Mouse (Mus musculus) limb, embryonic 14.5 days (tissue): ENCODE data around the gene Dab1. TPM values are rescaled to one million over a fixed set of nuclear protein-coding genes. Genes with fewer than 3 reads are reported as not detected.

Experiments used
- ATAC-seq: fragments of 200-750 bp; cut with Nextera tagmentation; 2 replicates; pipeline ENCODE4 v1.8.0; 2017; ENCODE audit warnings: low read depth, moderate number of reproducible peaks, moderate TSS enrichment; ENCODE audit not compliant: low FRiP score
- DNase-seq: peaks from one replicate; pipeline ENCODE4 v3.0.0-alpha.2; 2015; ENCODE audit warnings: low spot score
- H3K27ac ChIP-seq: fragments of 300-500 bp; sonication (generic); replicated peaks from 2 replicates; pipeline ENCODE4 v1.5.1; 2014; ENCODE audit warnings: low read depth, mild to moderate bottlenecking, low read length, moderate library complexity, mixed read lengths
- H3K27me3 ChIP-seq: fragments of 300-500 bp; sonication (generic); 2 replicates; pipeline ENCODE4 v1.6.1; 2014; ENCODE audit warnings: low read length, mixed read lengths; ENCODE audit not compliant: control insufficient read depth, insufficient read depth
- H3K36me3 ChIP-seq: fragments of 300-500 bp; sonication (generic); 2 replicates; pipeline ENCODE4 v1.6.1; 2014; ENCODE audit warnings: mild to moderate bottlenecking, low read length, moderate library complexity, mixed read lengths; ENCODE audit not compliant: control insufficient read depth, insufficient read depth
- H3K4me1 ChIP-seq: fragments of 300-500 bp; sonication (generic); 2 replicates; pipeline ENCODE4 v1.6.1; 2014; ENCODE audit warnings: antibody characterized with exemption, low read length, mixed read lengths; ENCODE audit not compliant: control insufficient read depth, insufficient read depth
- H3K4me2 ChIP-seq: fragments of 300-500 bp; sonication (generic); replicated peaks from 2 replicates; pipeline ENCODE4 v1.6.1; 2014; ENCODE audit warnings: low read depth, mild to moderate bottlenecking, low read length, moderate library complexity; ENCODE audit not compliant: severe bottlenecking
- H3K4me3 ChIP-seq: fragments of 300-500 bp; sonication (generic); replicated peaks from 2 replicates; pipeline ENCODE4 v1.5.1; 2014; ENCODE audit warnings: low read length
- H3K9ac ChIP-seq: fragments of 300-500 bp; sonication (generic); 2 replicates; pipeline ENCODE4 v1.6.1; 2014; ENCODE audit warnings: mild to moderate bottlenecking, low read depth, low read length, moderate library complexity; ENCODE audit not compliant: severe bottlenecking
- H3K9me3 ChIP-seq: fragments of 300-500 bp; sonication (generic); 2 replicates; pipeline ENCODE4 v1.6.1; 2016; ENCODE audit warnings: low read length; ENCODE audit not compliant: control insufficient read depth
- POLR2A ChIP-seq: fragments of 200-500 bp; IDR thresholded peaks from 2 replicates; pipeline ENCODE4 v1.8.0; 2012; ENCODE audit warnings: inconsistent platforms, mild to moderate bottlenecking, moderate library complexity, borderline replicate concordance; ENCODE audit not compliant: insufficient read depth, insufficient read length; ENCODE audit errors: extremely low read depth
- WGBS: fragments of 180-500 bp; shearing (Covaris S2); extraction: QIAGEN DNeasy Blood & Tissue Kit; methylation state at CpG from one replicate; pipeline ENCODE4 v1.1.7; 2014; 5-methylcytosine and 5-hydroxymethylcytosine counted together
- polyA plus RNA-seq, 2 experiments: library from polyadenylated mRNA; depleted of rRNA in 1 of 2; stranded (reverse) in 1 of 2; unstranded in 1 of 2; fragments of >200 nt; fragmentation: Nextera tagmentation in 1 of 2; extraction: Ambion mirVana in 1 of 2; gene quantifications; 2 replicates each; pipeline versions ENCODE4 v1.2.1 to v1.2.3; 2012 to 2014

Gene Dab1
- polyA plus RNA-seq, 2 experiments: 5.5 to 12.1 TPM

GRCm38 (mm10) chr4:104420983-104421680 is 802.0 kb downstream of the Dab1 start:
- Histone ChIP-seq H3K4me2 (no peak overlapping the region), H3K9me3 (no peaks in the 10 kb centered on the region), H3K27ac (no peak overlapping the region), H3K9ac (no peak overlapping the region), H3K36me3 (no peaks in the 10 kb centered on the region), H3K4me3 (no peak overlapping the region), H3K4me1 (no peaks in the 10 kb centered on the region), H3K27me3 (no peaks in the 10 kb centered on the region)
- DNase-seq (no peak), ATAC-seq (no peak)
- TF ChIP-seq POLR2A: no peak
- 90% methylated on average over 12 of the region's 12 CpGs for WGBS

GRCm38 (mm10) chr4:104429127-104429526 is 810.0 kb downstream of the Dab1 start:
- H3K36me3 ChIP-seq: no peaks in the 10 kb centered on the region
- no peaks in the 10 kb centered on the region for H3K27me3 ChIP-seq
- no peaks in the 10 kb centered on the region for H3K4me1 ChIP-seq
- H3K9me3 ChIP-seq: no peaks in the 10 kb centered on the region
- DNase-seq: no peak
- H3K4me3 ChIP-seq: no peak overlapping the region
- H3K4me2 ChIP-seq: no peak overlapping the region
- no peak for ATAC-seq
- no peak for TF ChIP-seq POLR2A
- H3K9ac ChIP-seq: no peak overlapping the region
- no peak overlapping the region for H3K27ac ChIP-seq
- 91% methylated on average over 7 of the region's 7 CpGs for WGBS

DNA sequence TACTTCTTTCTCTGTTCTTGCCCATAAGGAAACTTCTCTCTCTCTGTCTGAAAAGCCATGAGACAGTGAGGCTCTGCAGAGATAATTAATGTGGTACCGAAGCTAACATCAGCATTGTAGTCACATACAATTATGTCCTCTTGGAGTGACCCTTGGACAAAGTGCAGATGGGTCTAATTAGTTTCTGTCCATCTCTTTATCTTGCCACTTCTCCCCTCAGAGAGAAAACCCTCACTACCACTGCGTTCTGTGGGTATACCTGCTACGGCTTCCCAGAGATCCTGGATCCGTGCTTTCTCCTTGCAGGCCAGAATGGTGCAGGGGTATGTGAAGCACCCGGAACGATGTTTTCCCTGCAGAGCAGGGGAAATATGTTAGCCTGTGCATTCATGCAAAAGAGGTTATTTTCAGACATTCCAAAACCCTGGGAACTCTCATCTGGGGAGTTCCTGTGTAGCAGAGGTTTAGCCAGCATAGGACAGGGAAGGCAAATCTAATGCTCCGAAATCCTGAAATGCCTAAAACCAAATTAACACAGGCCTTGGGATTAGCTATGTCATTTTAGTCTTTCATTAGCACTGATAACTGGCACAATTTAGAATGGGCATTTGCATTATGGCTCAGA is 812.2 kb downstream of the Dab1 start:
- Histone ChIP-seq H3K9me3 (no peaks in the 10 kb centered on the region), H3K27ac (no peak overlapping the region), H3K4me1 (no peaks in the 10 kb centered on the region), H3K4me2 (no peak overlapping the region), H3K4me3 (no peak overlapping the region), H3K36me3 (no peaks in the 10 kb centered on the region), H3K9ac (no peak overlapping the region), H3K27me3 (no peaks in the 10 kb centered on the region)
- TF ChIP-seq POLR2A: no peak
- ATAC-seq: no peak
- no peak for DNase-seq
- WGBS: 80% methylated on average over 7 of the region's 7 CpGs

- H3K36me3 ChIP-seq: no peaks in the 10 kb centered on the region
- H3K27ac ChIP-seq: no peak overlapping the region
- ATAC-seq: no peak
- no peak for DNase-seq
- 90% methylated on average over 11 of the region's 11 CpGs for WGBS
- no peak overlapping the region for H3K4me2 ChIP-seq
- H3K9me3 ChIP-seq: no peaks in the 10 kb centered on the region
- no peak overlapping the region for H3K4me3 ChIP-seq
- no peak overlapping the region for H3K9ac ChIP-seq
- no peaks in the 10 kb centered on the region for H3K4me1 ChIP-seq
- H3K27me3 ChIP-seq: no peaks in the 10 kb centered on the region
- no peak for TF ChIP-seq POLR2A
Observed at GRCm38 (mm10) chr4:104432150-104432549, 813.0 kb downstream of the Dab1 start.

GRCm38 (mm10) chr4:104435736-104436135 is 816.6 kb downstream of the Dab1 start:
- Histone ChIP-seq H3K27ac (no peak overlapping the region), H3K27me3 (no peaks in the 10 kb centered on the region), H3K4me1 (0 out of 2 replicates have a peak, but pooled peaks cover 3% of the 10 kb centered on the region), H3K9me3 (no peaks in the 10 kb centered on the region), H3K4me3 (no peak overlapping the region), H3K36me3 (no peaks in the 10 kb centered on the region), H3K9ac (no peak overlapping the region), H3K4me2 (no peak overlapping the region)
- ATAC-seq (no peak), DNase-seq (no peak)
- WGBS: 86% methylated on average over 5 of the region's 5 CpGs
- TF ChIP-seq POLR2A: no peak
